Mouse (Mus musculus): ENCODE measurements at regions not wholly inside any gene's neighbourhood (a gene's known extent, or its start where the extent isn't known, plus 50 kb on each side); places are given as distances from the start of the nearest gene placed in this dataset.

GRCm38 (mm10) chr1:42313494-42313893, 382.1 kb upstream of the Pou3f3 start:
- no peak for DNase-seq

GRCm38 (mm10) chr1:42351884-42352283, 343.7 kb upstream of the Pou3f3 start:
- DNase-seq: no peak

GRCm38 (mm10) chr1:42352389-42352788, 343.2 kb upstream of the Pou3f3 start:
- no peak for DNase-seq

- DNase-seq: peak; percentile 9
These were observed 342.5 kb upstream of the Pou3f3 start for GRCm38 (mm10) chr1:42353096-42353495.

- no peak for DNase-seq
These were observed 341.5 kb upstream of the Pou3f3 start for GRCm38 (mm10) chr1:42354020-42354419.

GRCm38 (mm10) chr1:42362438-42362837, 333.1 kb upstream of the Pou3f3 start:
- no peak for DNase-seq

- no peak for DNase-seq
These were observed 329.8 kb upstream of the Pou3f3 start for GRCm38 (mm10) chr1:42365648-42366324.

GRCm38 (mm10) chr1:42387919-42388684, 307.5 kb upstream of the Pou3f3 start:
- DNase-seq: no peak

GRCm38 (mm10) chr1:42388740-42389139, 306.8 kb upstream of the Pou3f3 start:
- DNase-seq: no peak

GRCm38 (mm10) chr1:42395651-42396260, 299.8 kb upstream of the Pou3f3 start:
- DNase-seq: no peak

GRCm38 (mm10) chr1:42398461-42399154, 297.0 kb upstream of the Pou3f3 start:
- DNase-seq: no peak

GRCm38 (mm10) chr1:42415817-42416538, 279.6 kb upstream of the Pou3f3 start:
- no peak for DNase-seq

- DNase-seq: no peak
These were observed 278.9 kb upstream of the Pou3f3 start for GRCm38 (mm10) chr1:42416539-42417218.

- no peak for DNase-seq
These were observed 277.8 kb upstream of the Pou3f3 start for GRCm38 (mm10) chr1:42417815-42418214.

- no peak for DNase-seq
These were observed 277.3 kb upstream of the Pou3f3 start for GRCm38 (mm10) chr1:42418233-42418632.

- no peak for DNase-seq
These were observed 259.1 kb upstream of the Pou3f3 start for GRCm38 (mm10) chr1:42436366-42436998.

- DNase-seq: no peak
These were observed 227.2 kb upstream of the Pou3f3 start for GRCm38 (mm10) chr1:42468365-42468764.

- DNase-seq: no peak
These were observed 223.6 kb upstream of the Pou3f3 start for GRCm38 (mm10) chr1:42471846-42472494.

GRCm38 (mm10) chr1:42472495-42473230, 222.9 kb upstream of the Pou3f3 start:
- DNase-seq: no peak

- DNase-seq: no peak
These were observed 221.4 kb upstream of the Pou3f3 start for GRCm38 (mm10) chr1:42474197-42474596.

Measured in lung, postnatal 10 days (tissue).